Mouse (Mus musculus): ENCODE data around the gene G3bp2. TPM values are rescaled to one million over a fixed set of nuclear protein-coding genes. Genes with fewer than 3 reads are reported as not detected.
A peak's percentile ranks its signal among the peaks of the same experiment; 100 is the strongest.

Gene G3bp2
- polyA plus RNA-seq, 1 experiment from 2014 or later: 128 TPM

- Histone ChIP-seq H3K4me1 (replicated peaks) (peaks cover 7% of the 10 kb centered on the region; the same call in 1 of the 2 replicates), H3K4me3 (no peak overlapping the region), H3K27me3 (no peaks in the 10 kb centered on the region), H3K9me3 (replicated peaks) (no peaks in the 10 kb centered on the region), H3K27ac (no peak overlapping the region), H3K4me2 (no peak overlapping the region), H3K9ac (no peak overlapping the region), H3K36me3 (no peaks in the 10 kb centered on the region)
- 80% methylated on average over 2 of the region's 2 CpGs for WGBS
- no peak for ATAC-seq (replicated peaks; ENCODE audit: insufficient number of reproducible peaks, insufficient read depth, low FRiP score, low read depth)
Observed at GRCm38 (mm10) chr5:92114939-92115338, 31.4 kb upstream of the G3bp2 start.

GRCm38 (mm10) chr5:92114223-92114622 lies 30.7 kb upstream of the G3bp2 start:
- no peak overlapping the region for H3K27ac ChIP-seq
- H3K9me3 ChIP-seq (replicated peaks): no peaks in the 10 kb centered on the region
- no peak for ATAC-seq (replicated peaks; ENCODE audit: insufficient number of reproducible peaks, insufficient read depth, low FRiP score, low read depth)
- H3K4me3 ChIP-seq: no peak overlapping the region
- H3K9ac ChIP-seq: no peak overlapping the region
- 81% methylated on average over 6 of the region's 6 CpGs for WGBS
- H3K4me1 ChIP-seq (replicated peaks): peaks cover 7% of the 10 kb centered on the region; the same call in 1 of the 2 replicates
- H3K27me3 ChIP-seq: no peaks in the 10 kb centered on the region
- no peaks in the 10 kb centered on the region for H3K36me3 ChIP-seq
- H3K4me2 ChIP-seq: no peak overlapping the region

GRCm38 (mm10) chr5:92113484-92113883 lies 30.0 kb upstream of the G3bp2 start:
- no peaks in the 10 kb centered on the region for H3K27me3 ChIP-seq
- no peaks in the 10 kb centered on the region for H3K36me3 ChIP-seq
- H3K27ac ChIP-seq: no peak overlapping the region
- H3K4me2 ChIP-seq: no peak overlapping the region
- 80% methylated on average over 7 of the region's 7 CpGs for WGBS
- peaks cover 7% of the 10 kb centered on the region; the same call in 1 of the 2 replicates for H3K4me1 ChIP-seq (replicated peaks)
- H3K9ac ChIP-seq: no peak overlapping the region
- no peak for ATAC-seq (replicated peaks; ENCODE audit: insufficient number of reproducible peaks, insufficient read depth, low FRiP score, low read depth)
- no peak overlapping the region for H3K4me3 ChIP-seq
- no peaks in the 10 kb centered on the region for H3K9me3 ChIP-seq (replicated peaks)

- Histone ChIP-seq H3K27me3 (no peaks in the 10 kb centered on the region), H3K9ac (0 out of 2 replicates have a peak overlapping the region, but pooled peaks have one; percentile 3), H3K4me1 (replicated peaks) (0 out of 2 replicates have a peak, but pooled peaks cover 3% of the 10 kb centered on the region), H3K9me3 (replicated peaks) (no peaks in the 10 kb centered on the region), H3K27ac (no peak overlapping the region), H3K4me2 (peak overlapping the region; percentile 54), H3K36me3 (no peaks in the 10 kb centered on the region), H3K4me3 (peak overlapping the region; percentile 29)
- ATAC-seq (replicated peaks; ENCODE audit: insufficient number of reproducible peaks, insufficient read depth, low FRiP score, low read depth): no peak
- WGBS: 14% methylated on average over 10 of the region's 10 CpGs
Observed at GRCm38 (mm10) chr5:92112585-92112984, 29.1 kb upstream of the G3bp2 start.

GRCm38 (mm10) chr5:92112175-92112574 lies 28.7 kb upstream of the G3bp2 start:
- Histone ChIP-seq H3K36me3 (no peaks in the 10 kb centered on the region), H3K4me2 (peak overlapping the region; percentile 54), H3K27ac (no peak overlapping the region), H3K4me1 (replicated peaks) (0 out of 2 replicates have a peak, but pooled peaks cover 3% of the 10 kb centered on the region), H3K9me3 (replicated peaks) (no peaks in the 10 kb centered on the region), H3K27me3 (no peaks in the 10 kb centered on the region), H3K9ac (0 out of 2 replicates have a peak overlapping the region, but pooled peaks have one; percentile 3), H3K4me3 (peak overlapping the region; percentile 29)
- WGBS: 25% methylated on average over 6 of the region's 6 CpGs
- ATAC-seq (replicated peaks; ENCODE audit: insufficient number of reproducible peaks, insufficient read depth, low FRiP score, low read depth): no peak

- Histone ChIP-seq H3K9me3 (replicated peaks) (no peaks in the 10 kb centered on the region), H3K4me3 (no peak overlapping the region), H3K36me3 (no peaks in the 10 kb centered on the region), H3K9ac (no peak overlapping the region), H3K27ac (no peak overlapping the region), H3K4me2 (no peak overlapping the region), H3K27me3 (no peaks in the 10 kb centered on the region), H3K4me1 (replicated peaks) (peaks cover 10% of the 10 kb centered on the region)
- no peak for ATAC-seq (replicated peaks; ENCODE audit: insufficient number of reproducible peaks, insufficient read depth, low FRiP score, low read depth)
- 90% methylated on average over 5 of the region's 5 CpGs for whole genome bisulfite sequencing
Observed at GRCm38 (mm10) chr5:92110818-92111355, 27.4 kb upstream of the G3bp2 start.

- H3K4me2 ChIP-seq: no peak overlapping the region
- H3K27ac ChIP-seq: no peak overlapping the region
- no peaks in the 10 kb centered on the region for H3K36me3 ChIP-seq
- no peak for ATAC-seq (replicated peaks; ENCODE audit: insufficient number of reproducible peaks, insufficient read depth, low FRiP score, low read depth)
- H3K27me3 ChIP-seq: no peaks in the 10 kb centered on the region
- H3K4me3 ChIP-seq: no peak overlapping the region
- no peaks in the 10 kb centered on the region for H3K9me3 ChIP-seq (replicated peaks)
- H3K9ac ChIP-seq: no peak overlapping the region
- H3K4me1 ChIP-seq (replicated peaks): peaks cover 22% of the 10 kb centered on the region
- 88% methylated on average over 4 of the region's 4 CpGs for WGBS
Observed at GRCm38 (mm10) chr5:92107282-92107681, 23.8 kb upstream of the G3bp2 start.

- ATAC-seq (replicated peaks; ENCODE audit: insufficient number of reproducible peaks, insufficient read depth, low FRiP score, low read depth): no peak; the same call in 1 of the 2 replicates
- H3K4me1 ChIP-seq (replicated peaks): peaks cover 22% of the 10 kb centered on the region
- 38% methylated on average over 10 of the region's 10 CpGs for WGBS
- H3K36me3 ChIP-seq: no peaks in the 10 kb centered on the region
- H3K27me3 ChIP-seq: no peaks in the 10 kb centered on the region
- H3K4me2 ChIP-seq: no peak overlapping the region
- H3K27ac ChIP-seq: no peak overlapping the region
- no peak overlapping the region for H3K9ac ChIP-seq
- no peaks in the 10 kb centered on the region for H3K9me3 ChIP-seq (replicated peaks)
- H3K4me3 ChIP-seq: no peak overlapping the region
Observed at GRCm38 (mm10) chr5:92106327-92107125, 23.0 kb upstream of the G3bp2 start.

GRCm38 (mm10) chr5:92103816-92104415 lies 20.4 kb upstream of the G3bp2 start:
- 52% methylated on average over 13 of the region's 13 CpGs for WGBS
- no peak for ATAC-seq (replicated peaks; ENCODE audit: insufficient number of reproducible peaks, insufficient read depth, low FRiP score, low read depth)
- no peak overlapping the region for H3K27ac ChIP-seq

GRCm38 (mm10) chr5:92103062-92103461 lies 19.5 kb upstream of the G3bp2 start:
- 26% methylated on average over 6 of the region's 6 CpGs for WGBS
- Histone ChIP-seq H3K9ac (no peak overlapping the region), H3K27ac (no peak overlapping the region), H3K4me2 (0 out of 2 replicates have a peak overlapping the region, but pooled peaks have one; percentile 15), H3K4me1 (replicated peaks) (peaks cover 22% of the 10 kb centered on the region), H3K9me3 (replicated peaks) (no peaks in the 10 kb centered on the region), H3K27me3 (no peaks in the 10 kb centered on the region), H3K36me3 (no peaks in the 10 kb centered on the region), H3K4me3 (no peak overlapping the region)
- ATAC-seq (replicated peaks; ENCODE audit: insufficient number of reproducible peaks, insufficient read depth, low FRiP score, low read depth): no peak

More at GRCm38 (mm10) chr5:92103816-92104415, 20.4 kb upstream of the G3bp2 start:
- Histone ChIP-seq H3K4me3 (no peak overlapping the region), H3K4me2 (peak overlapping the region; percentile 23; the same call in 1 of the 2 replicates), H3K9me3 (replicated peaks) (no peaks in the 10 kb centered on the region), H3K27me3 (no peaks in the 10 kb centered on the region), H3K9ac (no peak overlapping the region), H3K4me1 (replicated peaks) (peaks cover 22% of the 10 kb centered on the region), H3K36me3 (no peaks in the 10 kb centered on the region)

GRCm38 (mm10) chr5:92101601-92102000 lies 18.1 kb upstream of the G3bp2 start:
- no peak overlapping the region for H3K9ac ChIP-seq
- no peaks in the 10 kb centered on the region for H3K27me3 ChIP-seq
- ATAC-seq (replicated peaks; ENCODE audit: insufficient number of reproducible peaks, insufficient read depth, low FRiP score, low read depth): no peak
- WGBS: 76% methylated on average over 8 of the region's 8 CpGs
- no peak overlapping the region for H3K27ac ChIP-seq
- no peak overlapping the region for H3K4me2 ChIP-seq
- no peaks in the 10 kb centered on the region for H3K36me3 ChIP-seq
- H3K4me3 ChIP-seq: no peak overlapping the region
- peaks cover 20% of the 10 kb centered on the region for H3K4me1 ChIP-seq (replicated peaks)
- H3K9me3 ChIP-seq (replicated peaks): no peaks in the 10 kb centered on the region
